Mouse (Mus musculus) liver, embryonic 14.5 days (tissue): ENCODE measurements around the gene Apobec1.

ENCODE experiments used
- CTCF ChIP-seq: IDR thresholded peaks from 2 replicates; pipeline ENCODE4 v1.5.1; 2016; ENCODE audit warnings: antibody characterized with exemption, low read depth, control low read depth
- EP300 ChIP-seq: IDR thresholded peaks from 2 replicates; pipeline ENCODE4 v1.6.1; 2016; ENCODE audit warnings: antibody characterized with exemption, low read depth

GRCm38 (mm10) chr6:122553606-122554005 lies 48.6 kb downstream of the Apobec1 start, which contains the start of gene Aicda:
- no peak for TF ChIP-seq CTCF
- no peak for TF ChIP-seq EP300
